Mouse (Mus musculus): ENCODE measurements around the gene Drosha. TPM values are rescaled to one million over a fixed set of nuclear protein-coding genes. Genes with fewer than 3 reads are reported as not detected.

Drosha gene
- polyA plus RNA-seq, 1 experiment from 2014 or later: 81.4 TPM

- no peak for ATAC-seq (ENCODE audit: insufficient number of reproducible peaks, low FRiP score, low TSS enrichment, low read depth)
- 90% methylated on average over 9 of the region's 9 CpGs for WGBS
- Histone ChIP-seq H3K27ac (replicated peaks; ENCODE audit: low read depth, low read length) (no peak overlapping the region), H3K36me3 (ENCODE audit: control insufficient read depth, insufficient read depth, low read length) (peaks cover 15% of the 10 kb centered on the region; the same call in 1 of the 2 replicates), H3K4me1 (ENCODE audit: control insufficient read depth, insufficient read depth, low read length) (no peaks in the 10 kb centered on the region), H3K4me2 (ENCODE audit: low read depth, severe bottlenecking) (no peak overlapping the region), H3K27me3 (ENCODE audit: control insufficient read depth, insufficient read depth, low read length) (no peaks in the 10 kb centered on the region), H3K9ac (ENCODE audit: low read length) (no peak overlapping the region), H3K4me3 (ENCODE audit: low read depth, low read length) (no peak overlapping the region), H3K9me3 (ENCODE audit: control insufficient read depth, low read length) (no peaks in the 10 kb centered on the region)
- DNase-seq (ENCODE audit: low spot score): no peak
These were observed 54.0 kb downstream of the Drosha start for GRCm38 (mm10) chr15:12878581-12878980.

- WGBS: 94% methylated on average over 8 of the region's 8 CpGs
- H3K36me3 ChIP-seq (ENCODE audit: control insufficient read depth, insufficient read depth, low read length): peaks cover 19% of the 10 kb centered on the region; the same call in 1 of the 2 replicates
- H3K4me1 ChIP-seq (ENCODE audit: control insufficient read depth, insufficient read depth, low read length): no peaks in the 10 kb centered on the region
- H3K4me3 ChIP-seq (ENCODE audit: low read depth, low read length): no peak overlapping the region
- no peak for DNase-seq (ENCODE audit: low spot score)
- H3K27me3 ChIP-seq (ENCODE audit: control insufficient read depth, insufficient read depth, low read length): no peaks in the 10 kb centered on the region
- no peak for ATAC-seq (ENCODE audit: insufficient number of reproducible peaks, low FRiP score, low TSS enrichment, low read depth)
- H3K27ac ChIP-seq (replicated peaks; ENCODE audit: low read depth, low read length): no peak overlapping the region
- no peak overlapping the region for H3K9ac ChIP-seq (ENCODE audit: low read length)
- no peak overlapping the region for H3K4me2 ChIP-seq (ENCODE audit: low read depth, severe bottlenecking)
- H3K9me3 ChIP-seq (ENCODE audit: control insufficient read depth, low read length): no peaks in the 10 kb centered on the region
These were observed 55.3 kb downstream of the Drosha start for GRCm38 (mm10) chr15:12879937-12880336.

- WGBS: 94% methylated on average over 15 of the region's 15 CpGs
These were observed 60.2 kb downstream of the Drosha start for GRCm38 (mm10) chr15:12884855-12885254.

GRCm38 (mm10) chr15:12885361-12885760 lies 60.7 kb downstream of the Drosha start:
- no peaks in the 10 kb centered on the region for H3K4me1 ChIP-seq (ENCODE audit: control insufficient read depth, insufficient read depth, low read length)
- DNase-seq (ENCODE audit: low spot score) (no peak), ATAC-seq (ENCODE audit: insufficient number of reproducible peaks, low FRiP score, low TSS enrichment, low read depth) (no peak)
- no peak overlapping the region for H3K4me3 ChIP-seq (ENCODE audit: low read depth, low read length)
- no peaks in the 10 kb centered on the region for H3K27me3 ChIP-seq (ENCODE audit: control insufficient read depth, insufficient read depth, low read length)
- no peak overlapping the region for H3K9ac ChIP-seq (ENCODE audit: low read length)
- no peak overlapping the region for H3K27ac ChIP-seq (replicated peaks; ENCODE audit: low read depth, low read length)
- H3K4me2 ChIP-seq (ENCODE audit: low read depth, severe bottlenecking): no peak overlapping the region
- peaks cover 17% of the 10 kb centered on the region for H3K36me3 ChIP-seq (ENCODE audit: control insufficient read depth, insufficient read depth, low read length)
- WGBS: 94% methylated on average over 11 of the region's 11 CpGs
- no peaks in the 10 kb centered on the region for H3K9me3 ChIP-seq (ENCODE audit: control insufficient read depth, low read length)

More at GRCm38 (mm10) chr15:12884855-12885254, 60.2 kb downstream of the Drosha start:
- Histone ChIP-seq H3K9me3 (ENCODE audit: control insufficient read depth, low read length) (no peaks in the 10 kb centered on the region), H3K27ac (replicated peaks; ENCODE audit: low read depth, low read length) (no peak overlapping the region), H3K4me2 (ENCODE audit: low read depth, severe bottlenecking) (no peak overlapping the region), H3K27me3 (ENCODE audit: control insufficient read depth, insufficient read depth, low read length) (no peaks in the 10 kb centered on the region), H3K36me3 (ENCODE audit: control insufficient read depth, insufficient read depth, low read length) (peaks cover 17% of the 10 kb centered on the region), H3K4me3 (ENCODE audit: low read depth, low read length) (no peak overlapping the region), H3K9ac (ENCODE audit: low read length) (no peak overlapping the region), H3K4me1 (ENCODE audit: control insufficient read depth, insufficient read depth, low read length) (no peaks in the 10 kb centered on the region)
- DNase-seq (ENCODE audit: low spot score) (no peak), ATAC-seq (ENCODE audit: insufficient number of reproducible peaks, low FRiP score, low TSS enrichment, low read depth) (no peak)

GRCm38 (mm10) chr15:12887206-12887605 lies 62.6 kb downstream of the Drosha start:
- Histone ChIP-seq H3K4me1 (ENCODE audit: control insufficient read depth, insufficient read depth, low read length) (no peaks in the 10 kb centered on the region), H3K27me3 (ENCODE audit: control insufficient read depth, insufficient read depth, low read length) (no peaks in the 10 kb centered on the region), H3K4me2 (ENCODE audit: low read depth, severe bottlenecking) (no peak overlapping the region), H3K9ac (ENCODE audit: low read length) (no peak overlapping the region), H3K9me3 (ENCODE audit: control insufficient read depth, low read length) (no peaks in the 10 kb centered on the region), H3K36me3 (ENCODE audit: control insufficient read depth, insufficient read depth, low read length) (peaks cover 15% of the 10 kb centered on the region), H3K4me3 (ENCODE audit: low read depth, low read length) (no peak overlapping the region), H3K27ac (replicated peaks; ENCODE audit: low read depth, low read length) (no peak overlapping the region)
- 87% methylated on average over 8 of the region's 8 CpGs for WGBS
- no peak for DNase-seq (ENCODE audit: low spot score)
- no peak for ATAC-seq (ENCODE audit: insufficient number of reproducible peaks, low FRiP score, low TSS enrichment, low read depth)

- Histone ChIP-seq H3K9me3 (ENCODE audit: control insufficient read depth, low read length) (no peaks in the 10 kb centered on the region), H3K4me3 (ENCODE audit: low read depth, low read length) (no peak overlapping the region), H3K36me3 (ENCODE audit: control insufficient read depth, insufficient read depth, low read length) (peaks cover 17% of the 10 kb centered on the region), H3K27me3 (ENCODE audit: control insufficient read depth, insufficient read depth, low read length) (no peaks in the 10 kb centered on the region), H3K4me2 (ENCODE audit: low read depth, severe bottlenecking) (no peak overlapping the region), H3K27ac (replicated peaks; ENCODE audit: low read depth, low read length) (no peak overlapping the region), H3K4me1 (ENCODE audit: control insufficient read depth, insufficient read depth, low read length) (no peaks in the 10 kb centered on the region), H3K9ac (ENCODE audit: low read length) (no peak overlapping the region)
- no peak for DNase-seq (ENCODE audit: low spot score)
- ATAC-seq (ENCODE audit: insufficient number of reproducible peaks, low FRiP score, low TSS enrichment, low read depth): no peak
- 92% methylated on average over 4 of the region's 4 CpGs for WGBS
These were observed 63.7 kb downstream of the Drosha start for GRCm38 (mm10) chr15:12888312-12888711.

- H3K9ac ChIP-seq (ENCODE audit: low read length): no peak overlapping the region
- DNase-seq (ENCODE audit: low spot score) (no peak), ATAC-seq (ENCODE audit: insufficient number of reproducible peaks, low FRiP score, low TSS enrichment, low read depth) (no peak)
- H3K4me1 ChIP-seq (ENCODE audit: control insufficient read depth, insufficient read depth, low read length): no peaks in the 10 kb centered on the region
- no peaks in the 10 kb centered on the region for H3K27me3 ChIP-seq (ENCODE audit: control insufficient read depth, insufficient read depth, low read length)
- H3K27ac ChIP-seq (replicated peaks; ENCODE audit: low read depth, low read length): no peak overlapping the region
- H3K9me3 ChIP-seq (ENCODE audit: control insufficient read depth, low read length): no peaks in the 10 kb centered on the region
- 94% methylated on average over 11 of the region's 11 CpGs for WGBS
- no peak overlapping the region for H3K4me2 ChIP-seq (ENCODE audit: low read depth, severe bottlenecking)
- H3K36me3 ChIP-seq (ENCODE audit: control insufficient read depth, insufficient read depth, low read length): peaks cover 15% of the 10 kb centered on the region
- H3K4me3 ChIP-seq (ENCODE audit: low read depth, low read length): no peak overlapping the region
These were observed 65.3 kb downstream of the Drosha start for GRCm38 (mm10) chr15:12889909-12890308.

- Histone ChIP-seq H3K9ac (ENCODE audit: low read length) (no peak overlapping the region), H3K36me3 (ENCODE audit: control insufficient read depth, insufficient read depth, low read length) (peaks cover 21% of the 10 kb centered on the region), H3K4me1 (ENCODE audit: control insufficient read depth, insufficient read depth, low read length) (no peaks in the 10 kb centered on the region), H3K27me3 (ENCODE audit: control insufficient read depth, insufficient read depth, low read length) (no peaks in the 10 kb centered on the region), H3K9me3 (ENCODE audit: control insufficient read depth, low read length) (no peaks in the 10 kb centered on the region), H3K27ac (replicated peaks; ENCODE audit: low read depth, low read length) (no peak overlapping the region), H3K4me3 (ENCODE audit: low read depth, low read length) (no peak overlapping the region), H3K4me2 (ENCODE audit: low read depth, severe bottlenecking) (no peak overlapping the region)
- ATAC-seq (ENCODE audit: insufficient number of reproducible peaks, low FRiP score, low TSS enrichment, low read depth): no peak
- DNase-seq (ENCODE audit: low spot score): no peak
- WGBS: 95% methylated on average over 13 of the region's 13 CpGs
These were observed 70.8 kb downstream of the Drosha start for GRCm38 (mm10) chr15:12895426-12895825.
